Mouse (Mus musculus): ENCODE measurements at regions not wholly inside any gene's neighbourhood (a gene's known extent, or its start where the extent isn't known, plus 50 kb on each side); places are given as distances from the start of the nearest gene placed in this dataset.

GRCm38 (mm10) chr2:117021787-117022186 lies 99.4 kb upstream of the Spred1 start:
- no peak for DNase-seq (ENCODE audit: low spot score in 2 of 2)

DNA sequence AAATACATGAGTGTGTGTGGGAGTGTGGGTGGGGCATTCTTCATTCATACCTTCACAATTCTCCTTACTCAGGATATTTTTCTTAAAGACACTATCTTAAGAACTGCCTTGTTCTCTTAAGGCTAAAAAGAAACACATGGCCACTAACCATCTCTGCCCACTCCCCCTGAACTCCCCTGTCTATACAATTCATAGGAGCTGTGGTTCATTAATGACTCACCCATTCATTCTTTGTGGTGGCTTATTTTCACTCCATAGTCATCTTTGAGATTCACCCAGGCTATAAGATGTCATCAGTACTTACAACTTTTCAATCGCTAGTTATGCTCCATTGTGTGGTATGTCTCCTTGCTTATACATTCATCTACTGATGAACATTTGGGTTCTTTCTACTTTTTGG lies 97.7 kb upstream of the Spred1 start:
- DNase-seq (ENCODE audit: low spot score in 2 of 2): no peak

DNA sequence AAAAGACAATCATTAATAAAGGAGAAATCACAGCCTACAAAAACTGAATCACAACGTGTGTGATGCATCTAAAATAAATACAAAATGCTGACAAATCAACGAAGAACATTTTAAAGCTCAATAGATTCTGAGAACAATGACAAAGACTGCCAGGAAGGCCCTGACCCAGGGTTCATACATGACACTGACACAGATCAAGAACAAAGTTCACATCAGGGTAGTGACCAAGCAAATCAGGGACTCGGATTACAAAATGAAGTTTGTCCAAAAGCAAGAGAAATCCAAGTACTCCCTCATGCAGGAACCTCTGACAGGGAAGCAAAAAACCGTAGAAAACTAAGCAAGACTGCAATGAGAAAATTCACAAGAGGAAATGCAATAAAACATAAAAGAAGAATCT lies 94.1 kb upstream of the Spred1 start:
- DNase-seq (ENCODE audit: low spot score in 2 of 2): no peak

DNA sequence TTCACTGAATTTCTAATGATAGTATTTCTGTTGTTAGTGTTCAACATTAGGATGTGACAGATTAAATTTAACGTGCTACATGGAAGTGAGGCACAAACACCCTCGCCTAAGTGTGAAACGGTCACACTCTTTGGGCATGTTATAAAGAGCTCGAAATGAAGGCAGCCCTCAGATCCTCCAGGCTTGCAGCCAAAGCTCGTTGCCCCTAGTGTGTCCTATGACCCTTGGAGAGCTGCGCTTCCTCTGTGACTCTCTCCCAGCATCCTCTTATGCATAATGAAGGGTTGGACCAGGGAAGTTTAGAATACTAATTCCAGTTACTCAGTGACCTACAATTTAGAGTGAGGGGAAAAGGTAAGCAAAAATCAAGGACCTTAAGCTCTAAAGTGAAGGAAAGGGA lies 92.4 kb upstream of the Spred1 start:
- no peak for DNase-seq (ENCODE audit: low spot score in 2 of 2)

- peak; percentile 42 to 48 for DNase-seq (ENCODE audit: low spot score in 2 of 2)
Measured at GRCm38 (mm10) chr2:117036197-117036872, 84.8 kb upstream of the Spred1 start.

DNA sequence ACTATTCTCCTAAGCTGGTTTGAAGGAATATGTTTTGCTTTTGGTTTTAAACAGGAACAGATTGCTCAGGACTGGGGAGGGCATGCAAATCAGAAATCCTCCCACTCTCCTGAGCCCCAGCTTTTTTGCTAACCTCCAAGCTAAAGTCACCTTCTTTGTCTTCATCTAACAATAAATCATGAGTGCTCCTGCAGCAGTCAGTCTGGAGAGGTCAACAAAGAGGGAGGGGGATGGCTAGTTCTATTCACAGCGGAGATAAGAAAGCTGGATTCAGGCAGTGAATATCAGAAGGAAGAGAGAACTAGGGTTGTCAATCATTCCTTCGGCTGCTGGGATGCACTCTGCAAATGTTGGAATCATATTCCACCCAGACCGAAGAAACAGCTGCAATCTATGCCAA lies 81.0 kb upstream of the Spred1 start:
- DNase-seq (ENCODE audit: low spot score in 2 of 2): no peak

- no peak for DNase-seq (ENCODE audit: low spot score in 2 of 2)
Measured at GRCm38 (mm10) chr2:117043831-117044230, 77.3 kb upstream of the Spred1 start.

GRCm38 (mm10) chr2:117048290-117048730 lies 72.9 kb upstream of the Spred1 start:
- DNase-seq (ENCODE audit: low spot score in 2 of 2): no peak

- no peak for DNase-seq (ENCODE audit: low spot score in 2 of 2)
Measured at GRCm38 (mm10) chr2:117050061-117050460, 71.1 kb upstream of the Spred1 start.

DNA sequence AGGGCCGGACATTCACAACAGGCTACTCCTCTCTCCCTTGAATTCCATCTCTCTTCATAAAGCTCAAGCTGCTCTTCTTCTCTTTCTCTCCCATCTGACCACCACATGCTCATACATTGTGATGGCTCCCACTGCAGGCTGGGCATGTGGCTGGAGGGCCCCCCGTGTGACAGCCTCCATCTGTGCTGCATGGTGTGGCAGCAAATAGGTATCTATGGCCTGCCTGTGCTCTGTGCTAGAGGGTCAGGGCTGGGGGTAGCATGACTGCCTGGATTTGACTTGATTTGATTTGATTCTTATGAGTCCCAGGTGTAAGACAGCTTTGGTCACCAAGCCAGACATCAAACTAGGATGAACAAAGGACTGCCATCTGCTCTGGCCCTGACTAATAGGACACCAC lies 57.0 kb upstream of the Spred1 start:
- no peak for DNase-seq (ENCODE audit: low spot score in 2 of 2)

GRCm38 (mm10) chr2:117070348-117070747 lies 50.8 kb upstream of the Spred1 start:
- no peak for DNase-seq (ENCODE audit: low spot score in 2 of 2)

DNA sequence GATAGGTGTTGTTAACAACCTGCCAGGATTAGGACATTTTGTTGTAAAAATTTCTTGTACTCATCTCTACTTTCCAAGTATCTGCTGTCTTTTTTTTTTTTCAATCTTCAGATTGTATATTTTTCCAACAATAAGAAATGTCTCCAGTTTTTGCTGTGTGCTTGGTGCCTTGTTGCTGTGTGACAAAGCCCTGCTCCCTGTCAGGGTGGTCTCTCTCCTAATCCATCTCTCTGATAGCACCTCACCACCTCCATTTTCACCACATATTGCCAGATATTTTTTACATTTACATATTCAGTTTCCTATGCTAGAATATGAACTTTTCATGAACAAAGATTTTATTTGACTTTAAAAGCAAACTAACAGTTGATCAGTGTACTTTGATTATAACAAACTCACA lies 50.1 kb upstream of the Spred1 start:
- DNase-seq (ENCODE audit: low spot score in 2 of 2): no peak

Data from heart, adult 9 months (tissue).